Mouse (Mus musculus) cerebellum, adult (tissue): Measurements from ENCODE around the gene Tectb.

Experiments
- ATAC-seq: cut with Nextera tagmentation; 2 replicates; pipeline ENCODE4 v1.9.2; 2017; ENCODE audit warnings: mild to moderate bottlenecking, moderate library complexity, mixed read lengths; ENCODE audit not compliant: insufficient number of reproducible peaks, low FRiP score, low TSS enrichment

Tectb gene

DNA sequence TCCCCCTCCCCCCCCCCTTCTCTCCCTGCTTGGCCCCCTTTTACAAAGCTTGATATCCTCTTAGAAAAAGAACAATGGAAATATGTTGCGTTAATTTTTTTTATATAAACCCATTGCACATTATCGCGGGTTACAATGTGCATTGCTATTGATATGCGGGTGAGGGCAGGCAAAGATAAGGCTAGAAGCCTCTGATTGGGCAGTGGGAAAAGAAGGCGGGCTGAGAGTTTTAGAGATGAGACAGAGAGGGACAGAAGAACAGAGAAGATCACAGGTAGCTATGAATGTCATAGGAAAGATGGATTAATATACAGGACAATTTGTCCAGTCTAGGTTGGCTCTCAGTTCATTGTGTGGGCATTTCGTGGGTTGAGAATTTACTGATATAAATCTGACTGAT lies 26.7 kb downstream of the Tectb start:
- no peak for ATAC-seq

DNA sequence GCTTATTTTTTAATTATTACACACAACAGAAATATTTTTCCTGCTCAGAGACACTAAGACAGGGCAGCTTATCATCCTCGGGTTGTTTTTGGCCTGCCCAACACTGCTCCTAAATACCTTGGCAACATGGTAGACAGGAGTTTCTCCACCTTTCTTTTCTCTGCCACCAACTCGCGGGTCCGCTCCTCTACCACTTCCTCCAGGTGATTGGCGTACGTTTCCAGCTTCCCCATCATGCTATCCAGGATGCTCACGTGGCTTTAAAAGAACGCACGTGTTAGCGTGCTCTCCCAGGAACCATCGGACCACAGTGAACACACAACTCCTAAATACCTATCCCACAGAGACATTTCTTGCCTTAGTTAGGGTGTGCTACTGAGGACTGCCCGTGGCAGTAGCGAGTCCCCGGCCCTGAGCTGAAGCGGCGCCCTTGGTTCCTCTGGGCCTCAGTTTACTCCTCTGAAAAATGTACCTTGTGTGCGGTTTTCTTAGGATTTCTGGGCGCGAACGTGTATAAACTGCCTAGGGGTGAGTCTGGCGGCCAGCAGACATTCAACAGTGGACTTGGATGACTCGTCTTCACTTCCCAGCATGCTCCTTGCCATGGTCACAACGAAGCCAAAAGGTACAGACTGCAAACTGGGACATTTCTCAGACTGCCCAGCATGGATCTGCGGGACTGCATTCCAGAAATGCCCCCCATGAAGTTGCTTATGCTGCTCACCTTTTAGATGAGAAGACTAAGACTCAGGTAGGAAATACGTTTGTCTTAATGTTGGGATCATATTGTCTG lies 27.4 kb downstream of the Tectb start:
- ATAC-seq: no peak

DNA sequence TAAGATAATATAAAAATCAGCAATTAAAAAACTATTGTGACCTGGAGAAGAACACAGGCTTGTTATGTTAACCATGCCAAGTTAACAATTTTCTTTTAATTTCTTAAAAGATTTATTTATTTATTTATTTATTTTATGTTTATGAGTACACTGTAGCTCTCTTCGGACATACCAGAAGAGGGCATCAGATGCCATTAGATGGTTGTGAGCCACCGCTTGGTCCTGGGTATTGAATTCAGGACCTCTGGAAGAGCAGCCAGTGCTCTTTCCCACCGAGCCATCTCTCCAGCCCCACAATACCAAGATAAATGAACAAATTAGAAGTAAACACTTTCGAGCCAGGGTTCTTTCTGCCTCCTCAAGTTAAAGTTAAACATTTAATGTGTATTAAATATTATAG lies 28.1 kb downstream of the Tectb start:
- ATAC-seq: no peak

DNA sequence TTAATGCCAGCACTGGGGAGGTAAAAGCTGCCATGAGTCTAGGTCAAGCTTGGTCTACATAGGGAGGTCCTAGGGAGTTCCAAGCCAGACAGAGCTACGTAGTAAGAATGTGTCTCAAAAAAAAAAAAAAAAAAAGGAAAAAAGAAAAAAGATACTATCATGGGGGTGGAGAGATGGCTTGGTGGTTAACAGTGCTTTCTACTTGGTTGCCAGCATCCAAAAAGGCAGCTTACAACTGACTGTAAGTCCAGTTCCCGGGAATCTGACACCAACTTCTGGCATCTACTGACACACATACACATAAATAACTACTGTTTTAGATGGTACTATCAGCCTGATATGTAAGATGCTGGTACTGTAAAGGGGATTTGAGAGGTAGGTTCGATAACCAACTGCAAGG lies 28.6 kb downstream of the Tectb start:
- no peak for ATAC-seq

DNA sequence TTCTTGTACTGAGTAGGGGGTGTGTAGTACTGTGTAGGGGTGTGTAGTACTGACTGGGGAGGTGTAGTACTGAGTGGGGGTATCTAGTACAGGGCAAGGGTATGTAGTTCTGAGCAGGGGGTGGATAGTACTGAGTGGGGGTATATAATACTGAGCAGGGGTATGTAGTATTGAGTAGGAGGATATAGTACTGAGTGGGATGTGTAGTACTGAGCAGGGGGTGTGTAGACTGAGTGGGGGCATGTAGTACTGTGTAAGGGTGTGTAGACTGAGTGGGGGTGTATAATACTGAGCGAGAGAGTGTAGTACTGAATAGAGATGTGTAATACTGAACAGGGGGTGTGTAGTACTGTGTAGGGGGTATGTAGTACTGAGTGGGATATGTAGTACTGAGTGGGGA lies 31.2 kb downstream of the Tectb start:
- no peak for ATAC-seq

DNA sequence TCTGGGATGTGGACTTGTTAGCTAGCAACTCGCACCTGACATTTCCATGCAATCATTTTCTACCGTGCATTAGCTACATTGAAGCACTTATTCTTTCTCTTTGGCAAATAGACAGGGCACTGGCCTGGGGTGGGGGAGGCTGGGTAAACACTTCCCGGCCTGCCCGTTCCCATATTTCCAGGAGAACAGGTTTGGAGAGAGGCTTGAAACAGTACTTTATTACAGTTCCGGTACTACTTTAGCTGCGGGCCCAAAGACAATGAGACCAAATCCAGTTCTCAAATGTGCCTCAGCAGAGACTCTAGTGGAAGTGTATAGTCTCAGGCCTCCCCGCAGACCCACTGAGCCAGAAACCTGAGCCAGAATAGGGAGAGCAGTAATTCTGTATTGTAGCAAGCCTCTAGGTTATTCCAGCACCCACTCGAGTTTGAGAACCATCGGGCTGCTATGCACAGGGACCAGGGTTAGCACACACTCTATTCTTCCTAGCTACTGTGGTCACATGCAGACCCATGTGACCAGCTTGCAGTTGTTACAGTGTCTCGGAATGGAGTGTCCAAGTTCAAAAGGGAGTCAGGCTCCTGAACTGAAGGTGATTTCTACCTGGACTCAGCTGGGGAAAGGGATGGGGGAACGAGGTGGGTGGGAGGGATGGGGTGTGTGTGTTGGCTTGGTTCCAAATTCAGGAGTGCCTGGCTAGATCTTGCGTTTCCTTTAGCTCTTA lies 33.2 kb downstream of the Tectb start:
- no peak for ATAC-seq

DNA sequence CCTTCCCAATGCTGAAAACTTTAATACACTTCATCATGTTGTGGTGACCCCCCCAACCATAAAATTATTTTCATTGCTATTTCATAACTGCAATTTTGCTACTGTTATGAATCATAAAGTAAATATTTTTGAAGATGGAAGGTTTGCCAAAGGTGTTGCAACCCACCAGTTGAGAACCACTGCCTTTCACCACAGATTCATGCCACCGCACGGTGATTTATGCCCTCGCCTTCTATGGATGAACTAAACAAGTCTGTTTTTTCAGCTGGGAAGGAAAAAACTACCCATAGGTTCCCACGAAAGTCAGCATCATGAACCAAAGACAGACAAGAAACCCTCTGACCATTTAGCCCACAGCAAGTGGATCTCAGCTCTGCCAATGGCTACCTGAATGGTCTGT lies 36.3 kb downstream of the Tectb start:
- no peak for ATAC-seq

DNA sequence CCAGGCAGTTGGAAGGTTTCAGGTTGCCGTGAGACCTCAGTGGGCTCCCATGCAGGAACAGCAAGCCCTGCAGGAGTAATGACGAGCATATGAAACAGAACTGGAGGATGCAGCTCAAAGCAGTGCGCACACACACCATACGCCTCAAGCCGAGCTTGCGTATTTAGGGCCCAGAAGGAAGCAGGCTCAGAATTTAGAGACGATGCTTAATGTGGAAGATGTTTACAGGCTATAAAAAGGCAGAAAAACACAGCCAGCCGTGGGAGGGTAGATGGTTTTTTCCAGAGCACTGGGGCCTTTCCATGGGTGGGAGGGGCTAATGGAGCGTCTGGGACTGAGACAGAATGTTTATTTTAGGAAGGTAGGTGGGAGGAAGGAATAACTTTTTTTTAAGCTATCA lies 36.8 kb downstream of the Tectb start:
- ATAC-seq: no peak

DNA sequence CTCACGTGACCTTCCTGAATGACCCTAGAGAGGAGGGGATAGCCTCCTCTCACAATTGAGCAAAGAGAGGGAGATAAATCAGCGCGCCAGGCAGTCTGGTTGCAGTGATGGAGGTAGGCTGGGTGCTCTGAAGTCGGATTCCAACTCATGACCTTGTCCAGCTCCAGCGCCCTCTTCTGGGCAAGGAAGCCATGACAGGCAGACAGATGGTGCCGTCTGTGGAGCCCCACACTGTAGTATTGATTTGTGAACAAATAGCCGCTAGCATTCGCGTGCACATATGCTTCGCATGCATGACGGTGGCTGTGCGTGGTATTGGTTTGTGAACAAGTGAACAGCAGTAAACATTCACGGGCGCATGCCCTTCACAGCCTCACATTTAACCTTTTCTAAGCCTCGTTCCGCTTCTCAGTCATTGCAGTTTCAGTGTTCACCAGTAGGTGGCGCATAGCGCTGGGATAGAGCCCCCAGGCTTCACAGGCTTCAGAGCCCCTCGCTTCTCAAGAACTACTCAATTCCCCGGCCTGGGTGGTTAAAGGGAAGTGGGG lies 37.7 kb downstream of the Tectb start:
- ATAC-seq: peak; percentile 65

DNA sequence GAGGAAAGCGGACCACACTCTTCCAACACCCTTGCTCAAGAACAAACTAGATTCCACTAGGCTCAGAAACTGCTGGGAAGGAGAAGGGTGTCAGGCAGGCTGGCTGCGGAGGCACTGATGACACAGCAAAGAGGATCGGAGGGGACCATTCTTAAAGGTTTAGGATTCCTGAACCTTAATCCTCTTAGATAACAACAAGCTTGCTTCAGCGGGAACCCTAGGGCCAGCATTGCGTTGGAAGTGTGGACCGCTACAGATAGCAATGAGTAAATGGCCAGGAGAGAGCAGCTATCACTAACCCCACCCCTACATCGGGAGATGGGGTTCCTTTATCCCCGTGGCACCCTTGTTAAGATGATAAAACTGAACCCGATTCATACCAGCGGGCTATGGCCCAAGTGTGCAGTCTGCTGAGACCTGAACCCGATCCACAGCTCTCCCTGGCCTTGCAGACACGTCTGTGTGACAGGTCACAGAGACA lies 38.2 kb downstream of the Tectb start:
- ATAC-seq: 0 out of 2 replicates have a peak, but pooled peaks have one; percentile 26

DNA sequence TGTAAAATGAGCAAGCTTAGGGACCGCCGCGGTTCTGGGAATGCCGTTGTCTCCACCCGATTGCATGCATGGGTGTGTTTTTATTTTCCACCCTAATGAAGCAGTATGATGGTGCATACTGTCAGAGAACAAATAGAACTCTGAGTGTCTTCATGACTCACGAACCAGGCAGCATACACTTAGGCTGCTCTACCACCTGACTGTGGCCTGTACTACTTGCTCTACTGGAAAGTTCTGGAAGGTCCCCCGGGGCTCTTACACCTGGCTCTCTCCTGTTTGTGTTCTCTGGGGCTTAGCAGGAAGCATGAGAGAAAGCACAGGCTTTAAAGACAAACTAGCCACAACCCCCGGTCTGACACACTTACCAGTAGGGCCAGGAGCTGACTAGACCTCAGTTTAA lies 38.8 kb downstream of the Tectb start:
- ATAC-seq: no peak

DNA sequence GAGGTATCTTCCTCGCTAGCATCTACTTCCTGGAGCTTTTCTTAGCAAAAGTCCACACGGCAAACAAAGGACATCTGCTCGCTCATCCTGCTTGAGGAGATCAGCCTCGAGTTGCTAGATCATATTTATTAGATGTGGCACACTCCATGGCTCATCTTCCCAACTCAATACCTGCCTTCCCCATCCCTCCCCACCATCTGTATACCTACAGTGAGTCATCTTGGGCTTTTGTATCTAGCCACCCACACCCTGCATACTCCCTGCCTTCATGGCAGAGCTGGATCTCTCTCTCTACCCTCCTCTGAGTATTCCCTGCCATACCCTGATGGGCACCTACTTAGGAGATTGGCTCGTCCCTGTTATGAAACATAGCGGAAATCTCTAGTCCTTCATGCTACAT lies 40.7 kb downstream of the Tectb start:
- ATAC-seq: no peak

DNA sequence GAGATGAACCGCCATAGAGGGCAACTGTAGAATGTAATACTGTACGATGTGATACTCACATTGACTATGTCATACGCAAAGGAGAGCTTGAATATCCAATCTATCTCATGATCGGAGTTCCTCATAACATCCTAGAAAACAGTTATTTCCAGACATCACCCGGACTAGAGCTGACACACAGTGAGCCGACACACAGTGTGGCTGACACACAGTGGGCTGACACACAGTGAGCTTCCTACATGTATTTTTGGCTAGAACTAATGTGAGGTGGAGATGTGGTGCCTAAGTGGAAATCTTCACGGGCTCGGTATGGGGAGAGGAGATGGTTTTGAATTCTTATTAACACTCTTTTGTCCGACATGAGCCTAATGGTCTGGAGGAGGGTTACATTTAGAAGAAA lies 41.7 kb downstream of the Tectb start:
- no peak for ATAC-seq

DNA sequence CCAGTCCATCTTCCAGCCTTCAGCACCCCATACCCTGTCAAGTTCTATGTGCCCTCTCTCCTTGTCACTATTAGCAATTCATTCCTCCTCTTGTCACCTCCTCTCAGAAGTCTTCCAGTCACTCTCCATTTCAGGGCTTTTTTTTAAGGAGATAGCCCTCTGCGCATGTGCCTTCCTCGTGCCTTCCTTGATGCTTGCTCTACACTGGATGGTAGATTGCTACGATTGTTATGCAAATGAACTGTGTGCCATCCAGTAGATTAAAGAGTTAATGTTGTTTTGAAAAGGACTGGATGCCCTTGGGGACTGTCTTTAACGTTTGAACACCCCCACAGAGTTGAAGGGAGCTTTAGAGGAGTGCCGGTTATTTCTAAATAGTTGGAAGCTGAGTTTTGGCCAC lies 46.1 kb downstream of the Tectb start:
- ATAC-seq: no peak

DNA sequence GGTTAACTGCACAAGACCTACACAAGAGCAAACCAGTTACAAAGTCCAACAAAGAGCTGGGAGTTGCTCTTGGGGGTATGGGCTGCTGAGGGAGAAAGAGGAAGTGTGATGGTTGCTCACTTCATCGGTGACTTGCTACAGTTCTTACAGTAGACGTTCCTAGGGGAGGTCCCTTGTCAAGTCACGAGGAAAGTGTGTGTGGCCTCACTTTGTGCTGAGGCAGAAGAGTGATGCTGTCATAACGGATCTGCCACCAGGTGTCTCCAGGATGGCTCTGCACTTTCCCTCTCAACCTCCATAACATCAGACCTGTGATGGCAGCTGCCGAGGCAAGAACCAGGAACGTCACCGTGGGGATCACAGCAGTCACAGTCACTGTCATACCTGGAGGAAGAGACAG lies 46.6 kb downstream of the Tectb start:
- no peak for ATAC-seq

DNA sequence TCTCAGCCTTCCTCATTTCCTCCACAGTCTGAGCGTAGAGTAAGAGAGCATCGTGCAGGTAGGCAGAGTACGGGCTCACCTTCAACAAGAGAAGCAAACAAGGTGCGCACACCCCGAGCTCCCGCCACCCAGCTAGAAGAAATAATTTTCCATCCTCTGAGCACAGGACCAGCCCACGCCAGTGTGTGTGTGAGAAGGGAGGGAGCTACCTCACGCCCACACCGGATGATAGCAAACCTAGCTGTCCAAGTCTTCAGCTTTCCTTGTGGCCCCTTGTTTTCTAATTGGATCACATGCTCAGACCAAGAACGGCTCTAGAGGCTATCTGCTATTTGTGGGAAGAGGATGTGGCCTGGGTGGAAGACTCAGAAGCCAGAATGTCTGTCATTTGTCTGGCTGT lies 50.5 kb downstream of the Tectb start:
- ATAC-seq: no peak

DNA sequence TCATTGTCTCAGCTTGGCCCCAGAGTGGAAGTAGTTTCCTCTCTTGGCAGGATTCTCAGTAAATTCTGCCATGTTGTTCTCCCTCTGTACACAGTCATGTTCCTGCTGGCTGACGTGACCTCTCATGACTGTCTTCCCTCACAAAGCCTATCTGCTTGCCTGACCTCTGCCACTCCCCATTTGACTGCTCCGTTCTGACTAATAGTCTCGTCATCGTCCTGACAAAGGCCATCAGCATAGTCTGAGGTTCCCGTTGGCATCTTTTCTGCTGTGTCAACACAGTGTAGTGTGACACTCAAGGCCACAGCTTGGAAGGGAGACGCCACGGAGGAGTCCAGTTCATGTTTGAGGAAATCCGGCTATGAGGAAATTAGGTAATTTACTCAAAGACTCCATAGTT lies 51.6 kb downstream of the Tectb start:
- ATAC-seq: no peak

DNA sequence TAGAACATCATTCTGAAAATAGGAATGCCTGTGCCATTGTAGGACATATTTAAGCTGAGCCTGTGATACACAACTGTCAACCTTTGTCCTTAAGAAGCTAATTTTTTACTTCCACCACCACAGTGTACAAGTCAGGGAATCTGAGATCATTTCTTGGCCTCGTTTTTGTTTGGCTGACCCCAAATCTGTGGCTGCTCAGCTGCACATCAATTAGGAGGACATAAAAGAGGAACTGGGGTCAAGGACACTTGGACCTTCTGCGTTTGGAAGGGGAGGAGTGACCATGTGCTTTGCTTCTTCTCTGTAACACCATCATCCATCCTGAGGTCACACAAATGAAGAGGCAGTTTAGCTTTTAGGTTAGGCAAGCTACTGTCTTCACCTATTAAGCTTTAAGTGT lies 55.5 kb downstream of the Tectb start:
- no peak for ATAC-seq

DNA sequence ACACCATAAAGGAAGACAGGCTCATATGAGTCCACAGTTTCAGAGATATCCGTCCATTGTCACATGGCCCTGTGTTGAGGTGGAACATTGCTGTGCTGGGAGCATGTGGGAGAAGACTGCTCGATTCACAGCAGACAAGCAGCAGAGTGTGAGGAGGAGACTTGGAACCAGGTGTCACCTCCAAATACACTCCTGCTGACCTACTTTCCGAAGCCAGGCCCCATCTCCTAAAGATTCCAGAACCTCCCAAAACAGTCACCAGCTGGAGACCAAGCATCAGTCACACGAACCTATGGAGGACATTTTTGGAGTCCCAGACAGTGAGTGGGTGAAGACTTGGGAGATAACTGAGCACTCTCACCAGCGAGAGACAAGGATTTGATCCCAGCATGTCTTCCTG lies 56.0 kb downstream of the Tectb start:
- no peak for ATAC-seq

DNA sequence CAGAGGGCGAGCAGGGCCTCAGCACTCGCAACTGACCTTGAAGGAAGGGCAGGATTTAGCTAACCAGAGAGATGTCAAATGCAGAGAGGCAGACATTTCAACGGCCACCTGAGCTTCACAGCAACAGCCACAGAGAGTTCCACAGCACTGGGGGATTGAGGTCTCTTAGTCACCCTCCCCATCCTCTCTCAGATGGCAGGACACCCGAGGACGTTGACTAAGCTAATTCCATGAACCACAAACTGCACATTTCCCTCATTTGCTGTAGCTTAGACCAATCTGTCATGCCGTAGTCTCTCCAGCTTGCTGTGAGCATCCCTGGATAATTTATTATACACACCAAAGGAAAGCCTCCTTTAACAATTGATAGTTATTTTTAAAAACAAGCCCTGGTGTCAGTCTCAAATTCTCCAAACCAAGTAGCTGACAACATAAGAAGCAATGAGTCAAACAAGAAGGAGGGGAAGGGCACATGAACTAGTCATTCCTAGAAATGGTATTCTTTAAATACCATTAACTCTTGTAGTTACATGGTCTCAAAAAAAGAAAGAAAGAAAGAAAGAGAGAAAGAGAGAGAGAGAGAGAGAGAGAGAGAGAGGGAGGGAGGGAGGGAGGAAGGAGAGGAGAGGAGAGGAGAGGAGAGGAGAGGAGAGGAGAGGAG lies 59.4 kb downstream of the Tectb start:
- ATAC-seq: no peak

DNA sequence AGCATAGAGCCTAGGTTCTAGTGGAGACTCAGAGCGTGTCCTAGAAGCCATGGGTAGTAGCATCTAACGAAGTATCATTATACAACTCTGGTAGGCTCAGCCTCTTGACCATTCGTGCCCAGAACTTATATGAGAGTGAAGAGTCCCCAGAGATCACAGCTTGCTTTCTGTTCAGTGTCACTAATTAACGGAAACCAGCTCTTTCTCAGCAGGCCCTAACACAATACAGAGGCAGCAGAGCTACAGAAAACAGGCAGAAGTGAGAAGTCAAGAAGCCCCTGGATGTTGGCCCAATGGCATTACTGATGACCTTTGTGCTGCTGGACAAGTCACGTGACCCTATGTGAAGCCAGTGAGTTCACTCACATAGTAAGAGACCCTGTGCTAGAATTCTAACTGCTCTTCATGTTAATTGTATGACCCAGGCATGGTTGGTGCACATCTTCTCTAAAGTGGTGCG lies 60.7 kb downstream of the Tectb start, which contains the start of gene Gucy2g:
Gene Gucy2g, minus strand, starts transcription at position 51 of the 460 bp plus-strand sequence.
- no peak for ATAC-seq
